Mouse (Mus musculus): ENCODE measurements at regions not wholly inside any gene's neighbourhood (a gene's known extent, or its start where the extent isn't known, plus 50 kb on each side); places are given as distances from the start of the nearest gene placed in this dataset.

DNA sequence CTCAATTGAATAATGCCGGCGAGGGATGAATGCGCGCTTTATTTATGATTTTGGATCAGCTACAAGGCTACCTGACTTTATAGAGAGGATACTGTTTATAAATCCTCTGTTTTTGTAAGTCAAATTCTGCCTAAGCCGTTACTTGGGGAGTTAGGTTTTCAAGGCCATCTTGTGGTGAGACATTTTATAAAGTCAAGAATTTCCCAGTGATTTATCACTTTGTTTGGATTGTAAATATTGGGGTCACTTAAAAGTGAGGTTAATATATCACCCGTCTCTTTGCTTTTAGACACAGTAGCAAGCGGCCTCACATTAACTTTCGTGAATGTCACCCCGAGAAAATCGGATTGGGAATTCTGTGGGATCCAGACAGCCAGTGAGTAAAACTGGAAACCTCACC, 84.9 kb upstream of the Map4k3 start:
- DNase-seq, result no peak
- H3K36me3 ChIP-seq (replicated peaks; ENCODE audit: insufficient read depth, low read length), result no peaks in the 10 kb centered on the region
- ATAC-seq, result no peak
- no peak overlapping the region for H3K9ac ChIP-seq (replicated peaks)
- no peaks in the 10 kb centered on the region for H3K9me3 ChIP-seq (ENCODE audit: low read length)
- H3K4me1 ChIP-seq (ENCODE audit: insufficient read depth), result no peaks in the 10 kb centered on the region; the same call in 1 of the 2 replicates
- no peak overlapping the region for H3K4me2 ChIP-seq (ENCODE audit: low read depth, low read length)
- no peak overlapping the region for H3K4me3 ChIP-seq (ENCODE audit: low read depth, low read length)
- H3K27ac ChIP-seq (ENCODE audit: low read depth), result no peak overlapping the region
- 72% methylated on average over 10 of the region's 10 CpGs for WGBS (ENCODE audit: insufficient replicate concordance)
- no peaks in the 10 kb centered on the region for H3K27me3 ChIP-seq (ENCODE audit: insufficient read depth, low read length)
- TF ChIP-seq EP300 (IDR thresholded peaks at IDR 0.05; ENCODE audit: low read depth), result no peak
- TF ChIP-seq CTCF (IDR thresholded peaks at IDR 0.05; ENCODE audit: low read depth), result no peak

GRCm38 (mm10) chr17:80809275-80809674, 81.0 kb upstream of the Map4k3 start:
- H3K36me3 ChIP-seq (replicated peaks; ENCODE audit: insufficient read depth, low read length), result no peaks in the 10 kb centered on the region
- TF ChIP-seq CTCF (IDR thresholded peaks at IDR 0.05; ENCODE audit: low read depth) (no peak), EP300 (IDR thresholded peaks at IDR 0.05; ENCODE audit: low read depth) (no peak)
- no peak overlapping the region for H3K27ac ChIP-seq (ENCODE audit: low read depth)
- no peak overlapping the region for H3K4me2 ChIP-seq (ENCODE audit: low read depth, low read length)
- no peak for ATAC-seq
- no peak overlapping the region for H3K4me3 ChIP-seq (ENCODE audit: low read depth, low read length)
- H3K9me3 ChIP-seq (ENCODE audit: low read length), result no peaks in the 10 kb centered on the region
- no peak for DNase-seq
- WGBS (ENCODE audit: insufficient replicate concordance), result 77% methylated on average over 5 of the region's 5 CpGs
- H3K27me3 ChIP-seq (ENCODE audit: insufficient read depth, low read length), result no peaks in the 10 kb centered on the region
- H3K9ac ChIP-seq (replicated peaks), result no peak overlapping the region
- no peaks in the 10 kb centered on the region for H3K4me1 ChIP-seq (ENCODE audit: insufficient read depth)

DNA sequence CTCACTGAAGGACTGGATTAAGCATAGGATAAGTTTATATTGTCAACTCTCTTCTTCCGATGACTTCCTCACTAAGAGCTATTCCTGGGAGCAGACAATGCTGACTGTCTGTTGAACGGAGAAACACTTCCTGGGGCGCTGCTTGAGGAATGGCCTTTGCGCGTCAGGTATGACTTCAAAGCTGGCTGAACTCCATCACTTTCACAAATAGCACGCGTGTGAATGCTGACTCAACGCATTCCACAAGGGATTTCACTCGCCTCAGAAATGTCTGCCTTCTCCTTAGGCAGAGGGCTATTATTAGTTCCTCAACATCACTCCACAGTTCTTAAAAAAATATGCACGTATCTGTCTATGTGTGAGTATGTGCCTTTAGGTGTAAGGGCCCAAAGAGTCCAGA, 79.8 kb upstream of the Map4k3 start:
- no peak overlapping the region for H3K4me2 ChIP-seq (ENCODE audit: low read depth, low read length)
- H3K9me3 ChIP-seq (ENCODE audit: low read length), result no peaks in the 10 kb centered on the region
- no peak for DNase-seq
- no peaks in the 10 kb centered on the region for H3K4me1 ChIP-seq (ENCODE audit: insufficient read depth)
- TF ChIP-seq CTCF (IDR thresholded peaks at IDR 0.05; ENCODE audit: low read depth) (no peak), EP300 (IDR thresholded peaks at IDR 0.05; ENCODE audit: low read depth) (no peak)
- no peak overlapping the region for H3K9ac ChIP-seq (replicated peaks)
- H3K4me3 ChIP-seq (ENCODE audit: low read depth, low read length), result no peak overlapping the region
- no peaks in the 10 kb centered on the region for H3K27me3 ChIP-seq (ENCODE audit: insufficient read depth, low read length)
- H3K36me3 ChIP-seq (replicated peaks; ENCODE audit: insufficient read depth, low read length), result no peaks in the 10 kb centered on the region
- H3K27ac ChIP-seq (ENCODE audit: low read depth), result no peak overlapping the region
- 70% methylated on average over 10 of the region's 10 CpGs for WGBS (ENCODE audit: insufficient replicate concordance)
- no peak for ATAC-seq

DNA sequence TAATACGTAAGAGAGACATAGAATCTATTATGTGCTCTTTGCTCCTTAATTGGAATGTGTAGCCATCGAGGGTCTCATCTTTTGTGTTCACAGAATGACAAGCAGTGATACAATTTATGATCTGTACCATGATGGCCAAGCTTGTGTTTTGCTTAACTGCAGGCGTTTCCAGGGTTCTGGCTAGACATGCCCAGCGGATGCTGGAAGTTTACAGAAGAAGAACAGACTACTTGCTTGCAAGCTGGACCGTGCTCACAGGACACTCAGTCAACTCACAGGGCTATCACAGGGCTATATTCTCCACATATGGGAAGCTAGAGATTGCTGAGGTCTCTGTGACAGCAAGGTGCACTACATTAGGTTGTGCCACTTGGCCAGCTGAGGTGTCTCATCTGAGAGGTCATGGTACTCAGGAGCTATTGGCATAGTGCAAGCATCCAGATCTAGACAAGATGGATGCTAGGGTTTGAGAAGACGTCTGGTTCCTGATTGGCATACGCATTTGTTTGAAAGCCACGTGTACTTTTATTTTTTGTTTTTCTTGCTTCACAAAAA, 75.2 kb upstream of the Map4k3 start:
- Histone ChIP-seq H3K27me3 (ENCODE audit: insufficient read depth, low read length) (no peaks in the 10 kb centered on the region), H3K4me1 (ENCODE audit: insufficient read depth) (peaks cover 14% of the 10 kb centered on the region), H3K27ac (ENCODE audit: low read depth) (no peak overlapping the region), H3K9me3 (ENCODE audit: low read length) (no peaks in the 10 kb centered on the region), H3K4me2 (ENCODE audit: low read depth, low read length) (no peak overlapping the region), H3K9ac (replicated peaks) (no peak overlapping the region), H3K36me3 (replicated peaks; ENCODE audit: insufficient read depth, low read length) (no peaks in the 10 kb centered on the region), H3K4me3 (ENCODE audit: low read depth, low read length) (no peak overlapping the region)
- DNase-seq (no peak), ATAC-seq (no peak)
- WGBS (ENCODE audit: insufficient replicate concordance), result 75% methylated on average over 8 of the region's 8 CpGs
- TF ChIP-seq EP300 (IDR thresholded peaks at IDR 0.05; ENCODE audit: low read depth), result no peak
- no peak for TF ChIP-seq CTCF (IDR thresholded peaks at IDR 0.05; ENCODE audit: low read depth)

DNA sequence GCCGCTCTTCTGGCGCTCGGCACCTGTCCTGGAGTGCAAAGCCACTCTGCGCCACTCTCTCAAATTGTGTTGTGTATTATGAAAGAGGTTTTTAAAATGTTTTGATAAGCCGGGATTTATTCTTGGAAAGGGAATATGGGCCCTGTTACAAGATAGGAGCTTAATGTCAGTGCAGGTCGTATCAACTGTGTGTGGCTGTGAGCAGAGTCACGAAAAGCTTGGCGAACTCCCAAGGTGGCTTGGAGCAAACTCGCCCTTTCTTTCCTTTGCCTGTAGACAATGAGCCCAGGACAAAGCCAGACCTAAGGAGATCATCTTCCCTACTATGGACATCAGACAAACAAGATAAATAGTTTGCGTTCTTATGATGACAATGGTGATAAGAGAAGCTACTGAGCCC, 74.3 kb upstream of the Map4k3 start:
- no peak overlapping the region for H3K27ac ChIP-seq (ENCODE audit: low read depth)

GRCm38 (mm10) chr17:80801991-80802390, 73.7 kb upstream of the Map4k3 start:
- TF ChIP-seq EP300 (IDR thresholded peaks at IDR 0.05; ENCODE audit: low read depth) (no peak), CTCF (IDR thresholded peaks at IDR 0.05; ENCODE audit: low read depth) (no peak)
- Histone ChIP-seq H3K9ac (replicated peaks) (no peak overlapping the region), H3K4me2 (ENCODE audit: low read depth, low read length) (peak overlapping the region; percentile 48; the same call in 1 of the 2 replicates), H3K27me3 (ENCODE audit: insufficient read depth, low read length) (no peaks in the 10 kb centered on the region), H3K9me3 (ENCODE audit: low read length) (no peaks in the 10 kb centered on the region), H3K4me1 (ENCODE audit: insufficient read depth) (peaks cover 14% of the 10 kb centered on the region), H3K4me3 (ENCODE audit: low read depth, low read length) (no peak overlapping the region), H3K36me3 (replicated peaks; ENCODE audit: insufficient read depth, low read length) (no peaks in the 10 kb centered on the region), H3K27ac (ENCODE audit: low read depth) (peak overlapping the region; percentile 49; the same call in 1 of the 2 replicates)
- ATAC-seq (no peak), DNase-seq (no peak)
- WGBS (ENCODE audit: insufficient replicate concordance), result 45% methylated on average over 8 of the region's 8 CpGs

More for the DNA sequence above, 74.3 kb upstream of the Map4k3 start:
- H3K27me3 ChIP-seq (ENCODE audit: insufficient read depth, low read length), result no peaks in the 10 kb centered on the region
- H3K36me3 ChIP-seq (replicated peaks; ENCODE audit: insufficient read depth, low read length), result no peaks in the 10 kb centered on the region
- H3K9me3 ChIP-seq (ENCODE audit: low read length), result no peaks in the 10 kb centered on the region
- H3K4me1 ChIP-seq (ENCODE audit: insufficient read depth), result peaks cover 14% of the 10 kb centered on the region
- H3K4me3 ChIP-seq (ENCODE audit: low read depth, low read length), result no peak overlapping the region
- TF ChIP-seq EP300 (IDR thresholded peaks at IDR 0.05; ENCODE audit: low read depth) (no peak), CTCF (IDR thresholded peaks at IDR 0.05; ENCODE audit: low read depth) (no peak)
- H3K4me2 ChIP-seq (ENCODE audit: low read depth, low read length), result no peak overlapping the region
- no peak for ATAC-seq
- DNase-seq, result no peak
- H3K9ac ChIP-seq (replicated peaks), result no peak overlapping the region
- 58% methylated on average over 10 of the region's 10 CpGs for WGBS (ENCODE audit: insufficient replicate concordance)
